Mouse (Mus musculus) olfactory bulb, adult 2 months (tissue): ENCODE data around the gene 1700001L19Rik.

Experiments
- CTCF ChIP-seq: fragments of 200-500 bp; IDR thresholded peaks from 2 replicates; pipeline ENCODE4 v1.5.1; 2012; ENCODE audit warnings: low read depth, mild to moderate bottlenecking, low read length, moderate library complexity; ENCODE audit not compliant: insufficient read depth
- POLR2A ChIP-seq: fragments of 200-500 bp; IDR thresholded peaks from 2 replicates; pipeline ENCODE4 v1.6.1; 2012; ENCODE audit warnings: mild to moderate bottlenecking, low read depth, low read length, moderate library complexity; ENCODE audit not compliant: insufficient read depth

DNA sequence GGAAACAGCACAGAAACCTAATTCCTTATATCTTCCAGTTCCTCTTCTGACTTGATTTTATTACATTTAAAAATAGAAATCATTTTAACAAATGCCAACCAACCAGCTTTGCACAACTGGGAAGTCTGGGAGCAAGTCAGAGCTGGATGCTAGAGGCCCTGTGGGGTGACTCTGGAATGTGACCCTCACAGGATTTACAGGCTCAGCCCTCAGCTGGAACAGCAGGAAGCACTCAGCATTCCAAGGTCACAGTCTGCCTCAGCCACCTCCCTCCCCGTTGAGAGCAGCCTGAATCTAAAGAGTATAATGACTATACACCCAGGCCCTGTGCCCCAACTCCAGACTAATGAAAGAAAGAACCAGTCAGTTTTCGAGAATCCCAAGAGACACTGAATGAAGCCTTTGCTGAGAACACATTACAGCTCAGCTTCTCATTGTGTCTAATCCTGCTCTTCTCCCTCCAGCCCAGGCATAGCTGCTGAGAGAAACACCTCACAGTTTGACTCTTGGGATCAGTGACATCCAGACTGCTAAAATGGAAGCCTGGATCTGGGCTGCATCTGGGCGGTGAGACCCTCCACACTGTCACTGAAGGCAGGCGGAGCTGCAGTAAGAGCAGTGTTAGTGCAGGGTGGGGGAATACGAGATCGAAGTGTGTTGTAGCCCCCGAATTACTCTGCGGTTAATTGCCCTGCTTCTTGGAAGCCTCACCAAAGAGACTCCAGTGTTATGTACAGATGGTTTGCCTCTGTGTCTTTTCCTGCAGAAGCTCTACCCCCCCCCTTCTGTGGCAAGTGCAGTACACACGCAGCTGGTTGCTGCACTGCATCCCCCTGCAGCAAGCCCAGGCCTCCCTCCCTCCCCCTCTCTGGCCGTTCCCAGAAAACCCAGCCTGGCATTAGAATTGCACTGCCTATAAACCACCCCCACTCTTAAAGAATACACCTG is 24.0 kb upstream of the 1700001L19Rik start:
- no peak for TF ChIP-seq POLR2A
- no peak for TF ChIP-seq CTCF
